In the genomic region with DNA sequence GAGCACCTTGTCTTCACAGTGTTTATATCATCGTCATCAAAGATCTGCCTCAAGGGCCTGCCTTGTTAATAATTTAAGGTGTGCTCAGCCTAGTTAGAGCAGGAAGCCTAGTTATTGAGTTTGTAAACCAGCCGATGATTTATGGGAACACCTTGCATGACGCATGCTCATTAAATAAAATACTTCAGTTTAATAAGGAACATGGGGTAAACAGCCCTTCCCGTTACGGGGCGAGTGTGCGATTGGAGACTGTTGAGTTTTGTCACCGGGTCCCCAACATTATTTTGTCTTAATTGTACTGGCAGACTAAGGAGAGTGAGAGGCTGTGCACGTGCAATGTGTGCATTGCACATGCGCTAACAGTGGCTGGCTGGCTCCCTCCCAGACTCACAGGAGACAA, we compare ENCODE assay signal across 16 mouse cellular contexts.
"Had no signal": no experiment of that assay in that cellular context is flagged by ENCODE, and none has a peak within 500 bp of the region (broad histone marks: within the 10 kb centered on the region; RNA-seq: fewer than 3 reads in every experiment).

No protein-coding gene starts in this region.

- H3K4me2 ChIP-seq: liver, embryonic 11.5 days; liver, embryonic 15.5 days; lung, embryonic 14.5 days; midbrain, embryonic 13.5 days; neural tube, embryonic 12.5 days; stomach, embryonic 15.5 days had no signal

- H3K9ac ChIP-seq: liver, embryonic 15.5 days; lung, embryonic 14.5 days; midbrain, embryonic 13.5 days; neural tube, embryonic 12.5 days; stomach, embryonic 15.5 days had no signal

- H3K4me3 ChIP-seq: liver, embryonic 15.5 days; midbrain, embryonic 13.5 days; myocyte; neural tube, embryonic 12.5 days; stomach, embryonic 15.5 days had no signal

- H3K27me3 ChIP-seq: liver, embryonic 15.5 days; neural tube, embryonic 12.5 days; stomach, embryonic 15.5 days had no signal

- H3K9me3 ChIP-seq: liver, embryonic 15.5 days; midbrain, embryonic 13.5 days; neural tube, embryonic 12.5 days; stomach, embryonic 15.5 days had no signal

- ATAC-seq: intestine, embryonic 16.5 days; midbrain, embryonic 13.5 days had no signal

- H3K36me3 ChIP-seq: liver, embryonic 15.5 days; midbrain, embryonic 13.5 days; neural tube, embryonic 12.5 days; stomach, embryonic 15.5 days had no signal

- H3K4me1 ChIP-seq: liver, embryonic 15.5 days; stomach, embryonic 15.5 days had no signal

- DNase-seq: kidney, adult 8-10 months; left cerebral cortex, postnatal 4 days; lung, embryonic 14.5 days; lung, postnatal 10 days; right cerebral cortex, postnatal 4 days; thymus, adult 2 months; thymus, postnatal 25 days had no signal

- H3K27ac ChIP-seq: kidney, postnatal 0 days; liver, embryonic 15.5 days; macrophage; midbrain, embryonic 13.5 days; neural tube, embryonic 12.5 days; stomach, embryonic 15.5 days had no signal
